Mouse (Mus musculus) heart, postnatal 10 days (tissue): Measurements from ENCODE around the gene Prr18. TPM values are rescaled to one million over a fixed set of nuclear protein-coding genes. Genes with fewer than 3 reads are reported as not detected.
"Not testable (repeated sequence)": the region's sequence is repeated elsewhere in the genome, so short reads cannot be mapped to it uniquely, and the experiment has no call there.

ENCODE experiments used
- DNase-seq, 2 experiments: peaks; one replicate each; pipeline ENCODE4 v3.0.0; 2021
- intact Hi-C: fragments of 180-260 bp; cut with DNase I; formaldehyde crosslinking; loops from one replicate; pipeline ENCODE4 v1.15.1; 2025
- total RNA-seq, 2 experiments: library from RNA; stranded (reverse); gene quantifications; 2 replicates each; pipeline ENCODE4 v1.2.3; 2021

Prr18 gene
- under 1 TPM; 0.10 to 0.31 TPM for total RNA-seq

DNA sequence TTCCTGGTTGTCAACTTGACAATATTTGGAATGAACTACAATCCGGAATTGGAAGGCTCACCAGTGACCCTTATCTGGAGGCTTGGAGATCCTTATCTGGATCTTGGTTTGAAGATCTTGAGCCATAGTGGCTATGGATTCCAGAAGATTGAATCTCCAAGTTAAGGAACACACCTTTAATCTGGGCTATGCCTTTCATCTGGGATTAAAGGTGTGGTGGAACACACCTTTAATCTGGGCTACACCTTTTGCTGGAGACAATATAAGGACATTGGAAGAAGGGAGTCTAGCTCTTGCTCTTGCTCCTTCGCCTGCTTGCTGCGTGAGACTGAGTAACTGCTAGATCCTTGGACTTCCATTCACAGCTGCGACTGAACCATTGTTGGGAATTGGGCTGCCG is at the start of gene Prr18:
Gene Prr18 (plus strand): TSS at position 301 of the 400 bp plus-strand sequence.
- intact Hi-C loops, DNase-seq: not testable (repeated sequence)

DNA sequence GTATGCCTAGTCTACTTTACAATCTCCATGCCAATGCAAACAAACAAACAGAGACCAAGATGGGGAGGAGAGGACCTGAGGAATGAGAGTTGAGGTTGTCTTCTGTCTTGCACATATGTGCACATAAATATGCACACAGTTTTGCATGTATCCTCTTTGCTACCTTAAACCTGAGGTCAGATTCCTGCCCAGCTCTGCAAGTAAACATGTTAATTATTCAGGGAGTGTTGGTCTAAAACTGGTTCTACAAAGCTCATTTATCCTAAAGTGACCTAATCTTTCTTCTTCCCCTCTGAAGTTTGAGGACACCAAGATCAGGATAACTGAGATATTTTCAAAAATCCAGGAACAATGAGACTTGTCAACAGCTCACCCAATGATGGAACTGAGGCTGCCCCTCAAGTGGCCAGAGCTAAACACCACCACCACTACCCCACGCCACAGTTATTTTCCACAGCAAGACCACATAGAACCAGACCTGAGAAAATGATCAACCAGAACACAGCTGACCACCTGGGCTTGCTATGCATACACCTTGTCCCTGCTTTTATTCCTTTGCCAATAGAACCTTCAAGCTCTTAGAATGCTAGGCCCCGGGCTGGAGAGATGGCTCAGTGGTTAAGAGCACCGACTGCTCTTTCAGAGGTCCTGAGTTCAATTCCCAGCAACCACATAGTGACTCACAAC is 47.1 kb upstream of the Prr18 start:
- intact Hi-C loops: no loop called here
- DNase-seq: no peak

DNA sequence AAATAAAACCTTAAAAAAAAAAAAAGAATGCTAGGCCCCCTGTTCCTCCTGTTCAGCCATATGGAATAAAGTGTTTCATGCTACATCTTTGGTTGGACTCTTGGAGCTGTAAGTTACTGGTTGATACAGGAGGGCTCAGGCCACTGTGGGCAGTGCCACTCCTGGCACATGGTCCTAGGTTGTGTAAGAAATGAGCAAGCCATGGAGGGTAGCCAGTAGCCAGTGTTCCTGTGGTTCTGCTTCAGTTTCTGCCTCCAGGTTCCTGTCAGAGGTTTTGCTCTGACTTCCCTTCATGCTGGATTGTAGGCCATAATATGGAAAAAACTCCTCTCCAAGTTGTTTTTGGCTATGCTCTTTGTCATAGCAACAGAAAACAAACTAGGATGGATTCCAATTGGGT is 46.5 kb upstream of the Prr18 start:
- intact Hi-C loops: no loop called here
- no peak for DNase-seq

DNA sequence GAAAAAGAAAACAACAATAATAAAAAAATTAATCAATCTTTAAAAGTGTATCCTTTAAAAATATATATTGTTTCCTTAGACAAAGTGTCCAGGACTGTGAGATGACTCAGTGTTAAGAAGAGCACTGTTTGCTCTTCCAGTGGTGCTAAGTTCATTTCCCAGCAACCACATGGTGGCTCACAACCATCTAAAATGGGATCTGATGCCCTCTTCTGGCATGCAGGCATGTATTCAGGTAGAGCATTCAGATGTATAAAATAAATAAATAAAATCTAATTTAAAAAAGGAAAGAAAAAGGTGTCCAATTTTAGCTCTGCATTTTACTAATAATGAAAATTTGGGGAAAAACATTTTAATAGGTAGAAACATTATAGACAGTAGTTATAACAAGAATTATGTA is 41.4 kb upstream of the Prr18 start:
- DNase-seq: no peak
- intact Hi-C loops: no loop called here

DNA sequence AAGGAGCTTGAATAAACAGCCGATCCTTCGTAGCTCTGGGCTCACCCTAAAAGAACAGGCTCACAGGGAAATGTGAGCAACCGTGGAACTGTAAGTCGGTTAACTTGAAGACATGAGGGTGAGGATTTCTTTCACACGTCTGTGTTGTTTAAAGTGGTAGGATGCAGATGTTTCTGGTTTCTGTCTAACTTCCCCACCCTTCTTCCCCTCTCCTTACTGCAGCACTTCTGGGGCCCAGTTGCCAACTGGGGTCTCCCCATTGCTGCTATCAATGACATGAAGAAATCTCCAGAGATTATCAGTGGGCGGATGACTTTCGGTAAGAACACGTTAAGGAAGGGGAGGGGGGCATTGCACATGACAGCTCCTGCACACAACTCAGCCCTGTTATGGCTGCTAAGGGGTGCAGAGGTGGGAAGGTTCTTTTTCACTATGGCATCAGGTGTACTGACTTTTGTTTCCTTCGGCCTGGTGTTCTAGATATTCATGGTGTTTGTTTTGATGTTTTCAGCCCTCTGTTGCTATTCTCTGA is 40.9 kb upstream of the Prr18 start:
- DNase-seq: no peak
- intact Hi-C loops: no loop called here

DNA sequence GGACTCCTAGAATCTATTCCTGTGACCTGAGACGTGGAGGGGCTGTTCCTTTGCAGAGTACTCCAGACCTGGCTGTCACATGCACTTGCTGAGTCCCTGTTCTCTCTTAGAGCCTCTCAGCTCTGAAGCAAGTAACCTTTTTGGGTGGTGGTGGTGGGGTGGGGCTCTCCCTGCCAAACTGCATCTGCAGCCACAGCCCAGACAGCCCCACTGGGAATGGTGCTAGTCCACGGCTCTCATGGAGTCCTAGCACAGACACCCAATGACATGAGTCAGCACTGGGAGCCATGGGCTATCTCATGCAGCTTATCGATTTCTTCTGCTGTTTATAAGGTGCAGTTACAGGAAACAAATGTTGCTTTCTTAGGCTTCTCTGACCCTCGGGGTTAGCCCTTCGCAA is 39.5 kb upstream of the Prr18 start:
- no peak for DNase-seq
- intact Hi-C loops: loop anchor here (2.0 kb wide), 1 partner anchor 33 kb away; no protein-coding TSS in a partner anchor

DNA sequence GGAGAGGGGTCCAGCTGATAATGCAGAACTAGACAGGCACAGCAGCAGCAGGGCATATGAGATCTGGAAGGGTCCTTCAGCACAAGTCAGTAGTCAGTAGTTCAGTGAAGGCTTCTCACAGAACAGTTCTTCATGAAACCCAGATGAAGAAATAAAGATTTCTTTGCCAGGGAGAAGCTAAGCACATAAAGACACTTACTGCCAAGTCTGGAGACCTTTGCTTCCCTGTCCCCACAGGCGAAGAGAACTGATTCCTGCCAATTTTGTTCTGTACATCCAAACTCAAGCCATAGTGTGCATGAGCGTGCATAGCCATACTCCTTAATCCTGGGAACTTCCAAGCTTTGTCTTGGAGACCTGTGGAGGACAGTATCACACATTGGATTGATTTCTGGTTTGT is 39.0 kb upstream of the Prr18 start:
- no peak for DNase-seq
- intact Hi-C loops: loop anchor here (2.0 kb wide), 1 partner anchor 33 kb away; no protein-coding TSS in a partner anchor

DNA sequence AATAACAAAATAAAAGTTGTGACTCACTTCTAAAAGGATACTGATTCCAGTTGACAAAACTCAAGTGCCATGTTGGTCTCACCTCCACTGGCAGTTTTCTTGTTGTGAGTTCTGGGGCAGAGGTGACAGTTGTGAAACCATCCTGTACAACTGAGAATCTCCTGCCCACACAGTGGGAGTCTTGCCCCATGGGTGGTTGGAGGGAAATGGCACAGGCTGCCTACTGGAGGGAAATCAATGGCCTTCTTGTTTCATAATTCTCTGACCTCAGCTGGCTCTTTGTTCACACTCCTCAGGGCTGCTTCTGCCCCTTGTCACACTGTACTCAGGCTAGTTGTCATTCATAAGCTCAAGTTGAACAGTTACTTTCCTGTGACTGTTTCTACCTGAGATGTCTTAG is 37.7 kb upstream of the Prr18 start:
- no peak for DNase-seq
- intact Hi-C loops: loop anchor here (2.0 kb wide), 1 partner anchor 35 kb away; no protein-coding TSS in a partner anchor

DNA sequence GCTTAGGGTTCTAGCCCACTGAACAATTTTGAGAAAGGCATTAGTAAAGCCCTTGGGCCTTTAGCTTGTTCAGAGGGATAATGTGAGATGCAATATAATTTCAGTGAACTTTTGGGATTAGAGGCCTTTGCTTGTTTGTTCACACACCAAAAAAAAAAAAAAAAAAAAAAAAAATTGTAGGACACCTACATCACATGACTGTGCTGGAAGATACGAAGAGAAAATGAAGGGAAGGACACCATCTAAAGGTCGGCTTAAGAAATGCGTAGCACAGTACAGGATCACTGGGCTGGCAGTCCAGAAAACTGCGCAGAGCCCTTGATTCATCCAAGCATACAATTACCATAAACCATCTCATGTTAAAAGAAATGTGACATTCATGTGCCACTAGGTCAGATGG is 35.7 kb upstream of the Prr18 start:
- intact Hi-C loops: no loop called here
- DNase-seq: no peak

DNA sequence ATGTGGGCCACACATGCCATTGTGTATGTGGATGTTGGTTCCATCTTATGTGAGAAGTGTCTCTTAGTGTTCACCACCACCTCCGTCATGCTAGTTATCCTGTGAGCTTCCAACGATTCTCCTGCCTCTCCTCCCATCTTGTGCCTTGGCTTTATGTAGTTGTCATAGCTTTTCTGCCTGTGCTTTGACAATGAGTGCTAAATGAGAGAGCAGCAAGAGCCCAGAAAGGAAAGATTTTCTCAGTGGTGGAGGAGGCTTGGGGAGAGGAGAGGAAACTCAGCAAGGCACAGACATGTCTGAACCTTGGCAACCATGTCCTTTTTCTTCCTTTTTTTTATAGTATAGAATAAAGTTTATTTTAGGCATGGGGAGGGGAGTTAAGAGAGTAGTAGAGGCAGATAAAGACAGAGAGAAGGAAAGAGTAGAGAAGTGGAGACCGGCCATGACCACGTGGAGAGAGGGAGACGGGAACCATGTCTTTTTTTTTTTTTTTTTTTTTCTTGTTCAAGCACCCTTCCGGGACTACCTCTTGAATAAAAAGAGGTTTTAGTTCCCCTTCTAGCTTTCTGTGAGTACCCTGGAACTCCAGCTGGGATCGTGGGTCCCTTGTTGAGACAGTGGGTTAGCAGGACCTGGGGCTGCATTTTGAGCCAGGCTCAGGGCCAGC is 34.4 kb upstream of the Prr18 start:
- DNase-seq: no peak
- intact Hi-C loops: no loop called here

DNA sequence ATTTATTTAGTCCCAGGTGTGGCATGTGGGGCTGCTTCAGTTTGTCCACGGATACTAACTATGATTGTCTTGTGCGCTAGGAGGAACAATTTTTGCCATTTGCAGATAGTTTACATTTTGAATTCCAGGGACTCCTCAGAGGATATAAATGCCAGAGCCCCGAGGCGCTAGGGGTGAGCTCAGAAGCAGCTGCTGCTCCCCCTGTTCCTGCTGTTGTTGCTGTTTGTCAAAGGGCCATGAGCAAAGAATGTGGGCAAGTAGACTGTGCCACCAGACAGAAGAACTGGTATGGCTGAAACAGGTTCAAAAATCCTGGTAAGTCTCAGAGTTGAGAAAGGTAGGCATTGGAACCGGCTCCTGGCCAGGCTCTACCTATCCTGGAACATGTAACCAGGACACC is 33.6 kb upstream of the Prr18 start:
- intact Hi-C loops: no loop called here
- no peak for DNase-seq

DNA sequence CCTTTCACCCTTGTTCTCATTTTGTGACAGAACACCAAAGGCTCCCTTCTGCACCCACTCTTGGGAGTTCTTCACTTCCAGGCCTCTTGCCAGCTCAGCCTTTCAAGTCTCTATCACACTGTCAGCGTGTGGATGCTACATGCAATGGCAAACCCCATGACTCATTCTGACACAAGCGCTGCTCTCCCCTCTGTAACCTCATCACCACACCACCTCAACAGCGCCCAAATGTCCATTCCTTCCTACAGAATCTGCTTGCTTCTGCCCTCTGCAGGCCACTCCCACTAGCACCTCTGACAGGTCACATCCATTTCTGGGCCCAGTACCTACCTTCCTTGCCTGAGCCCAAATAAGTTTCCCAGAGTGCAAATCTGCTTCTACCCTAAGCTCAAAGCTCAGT is 31.5 kb upstream of the Prr18 start:
- intact Hi-C loops: no loop called here
- DNase-seq: no peak

DNA sequence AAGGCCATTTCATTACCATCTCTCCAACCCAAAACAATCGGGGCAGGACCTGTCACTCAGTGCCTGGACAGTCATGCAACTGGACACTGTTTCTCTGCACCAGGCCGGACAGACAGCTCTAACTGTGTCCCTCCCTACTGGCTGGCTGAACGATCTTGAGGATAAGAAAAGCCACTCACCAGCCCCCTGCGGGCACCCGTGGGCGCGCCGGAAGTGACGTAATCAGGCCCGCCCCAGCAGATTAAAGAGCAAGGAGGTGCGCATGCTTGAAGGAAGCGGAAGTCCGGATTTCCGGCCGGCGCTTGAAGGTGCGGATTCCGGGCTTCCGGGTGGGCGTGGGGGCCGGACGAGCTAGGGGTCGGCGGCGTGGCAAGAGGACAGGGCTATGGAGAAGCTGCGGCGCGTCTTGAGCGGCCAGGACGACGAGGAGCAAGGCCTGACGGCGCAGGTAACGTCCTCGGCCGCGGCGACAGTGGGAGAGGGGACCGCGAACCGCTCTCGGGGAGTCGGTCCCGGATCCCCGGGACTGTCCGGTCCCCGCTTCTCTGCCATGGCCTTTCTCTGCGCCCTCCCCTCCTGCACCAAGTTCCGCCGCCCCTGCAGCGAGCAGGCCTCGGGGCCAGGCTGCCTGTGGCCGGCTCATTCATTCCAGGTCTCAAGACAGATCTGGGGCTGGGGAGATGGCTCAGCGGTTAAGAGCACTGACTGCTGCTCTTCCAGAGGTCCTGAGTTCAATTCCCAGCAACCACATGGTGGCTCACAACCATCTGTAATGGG is 26.2 kb upstream of the Prr18 start, which contains the start of gene Sft2d1:
Gene Sft2d1 (plus strand): TSS at position 265 of the 777 bp plus-strand sequence.
- intact Hi-C loops: no loop called here
- peak; percentile 95 to 97 for DNase-seq

DNA sequence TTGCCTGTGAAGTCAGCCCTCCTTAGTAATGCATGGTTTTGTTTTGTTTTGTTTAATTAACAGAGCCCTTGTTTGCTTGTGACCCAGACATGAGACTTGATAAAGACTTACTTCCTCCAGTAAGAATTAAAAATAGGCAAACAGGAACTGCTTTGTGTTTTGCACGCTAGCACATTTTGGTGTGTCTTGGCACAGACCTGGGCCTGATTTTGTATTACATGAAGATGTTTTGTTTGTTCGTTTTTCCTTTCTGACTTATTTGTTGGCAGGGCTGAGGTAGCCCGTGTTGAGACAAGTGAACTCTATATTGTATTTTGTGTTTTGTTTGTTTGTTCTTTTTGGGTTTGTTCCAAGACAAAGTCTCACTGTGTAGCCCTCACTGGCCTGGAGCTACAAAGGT is 25.5 kb upstream of the Prr18 start:
- peak in 1 of 2 experiments; percentile 18 for DNase-seq
- intact Hi-C loops: loop anchor here (2.0 kb wide), 1 partner anchor 59 kb away; no protein-coding TSS in a partner anchor

DNA sequence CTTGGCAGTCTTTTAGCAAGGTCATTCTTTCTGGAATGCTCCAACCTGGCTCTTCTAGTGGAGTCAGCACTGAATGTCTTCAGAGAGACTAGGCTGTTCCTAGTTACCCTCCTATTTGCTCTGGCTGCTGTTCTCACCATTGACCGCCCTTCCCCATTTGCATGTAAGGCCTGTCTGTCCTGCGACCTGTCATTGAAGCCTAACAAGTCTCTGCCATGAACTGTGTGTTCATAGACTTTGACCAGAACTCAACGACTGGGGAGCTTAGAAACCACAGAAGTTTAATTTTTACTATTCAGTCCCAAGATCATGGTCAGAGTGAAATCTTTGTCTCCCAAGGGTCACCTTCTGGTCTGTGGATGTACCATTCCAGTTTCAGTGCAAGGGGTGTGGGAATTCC is 23.3 kb upstream of the Prr18 start:
- intact Hi-C loops: loop anchor here (2.0 kb wide), 1 partner anchor 57 kb away; no protein-coding TSS in a partner anchor
- no peak for DNase-seq

DNA sequence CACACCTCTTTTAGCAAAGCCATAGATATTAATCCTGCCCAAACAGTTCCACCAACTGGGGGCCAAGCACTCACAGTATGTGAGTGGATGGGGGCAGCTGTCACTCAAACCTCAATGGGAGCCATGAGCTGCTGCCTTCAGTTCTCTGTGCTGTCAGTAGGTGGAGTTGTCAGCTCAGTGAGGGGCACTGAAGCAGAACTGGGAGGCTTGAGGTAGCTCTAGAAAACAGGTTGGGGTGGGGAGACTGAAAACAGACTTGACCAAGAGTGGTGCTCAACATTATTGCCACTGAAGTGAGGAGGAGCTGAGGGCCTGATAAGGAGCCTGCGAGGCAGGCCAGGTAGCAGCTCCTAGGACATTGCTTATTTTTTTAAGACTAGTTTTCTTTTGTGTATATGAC is 21.0 kb upstream of the Prr18 start:
- intact Hi-C loops: no loop called here
- no peak for DNase-seq

DNA sequence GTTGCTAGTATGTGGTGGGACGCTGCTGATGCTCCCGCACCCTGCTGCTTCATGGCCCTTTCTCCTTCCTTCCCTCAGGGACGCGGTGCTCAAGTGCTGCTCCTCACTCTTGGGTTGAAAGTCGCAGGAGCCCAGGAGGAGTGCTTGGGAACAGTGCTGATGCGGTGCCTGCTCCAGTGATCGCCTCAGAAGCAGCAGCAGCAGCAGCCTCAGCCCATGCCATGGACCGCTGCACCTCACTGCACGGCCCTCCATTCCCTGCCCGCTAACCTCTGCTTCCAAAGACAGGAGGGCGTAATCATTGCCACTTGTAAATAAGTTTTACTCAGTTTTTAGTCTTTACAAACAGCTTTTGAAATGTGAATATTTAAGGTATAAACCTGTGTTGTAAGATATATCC is 10.4 kb upstream of the Prr18 start:
- DNase-seq, intact Hi-C loops: not testable (repeated sequence)

DNA sequence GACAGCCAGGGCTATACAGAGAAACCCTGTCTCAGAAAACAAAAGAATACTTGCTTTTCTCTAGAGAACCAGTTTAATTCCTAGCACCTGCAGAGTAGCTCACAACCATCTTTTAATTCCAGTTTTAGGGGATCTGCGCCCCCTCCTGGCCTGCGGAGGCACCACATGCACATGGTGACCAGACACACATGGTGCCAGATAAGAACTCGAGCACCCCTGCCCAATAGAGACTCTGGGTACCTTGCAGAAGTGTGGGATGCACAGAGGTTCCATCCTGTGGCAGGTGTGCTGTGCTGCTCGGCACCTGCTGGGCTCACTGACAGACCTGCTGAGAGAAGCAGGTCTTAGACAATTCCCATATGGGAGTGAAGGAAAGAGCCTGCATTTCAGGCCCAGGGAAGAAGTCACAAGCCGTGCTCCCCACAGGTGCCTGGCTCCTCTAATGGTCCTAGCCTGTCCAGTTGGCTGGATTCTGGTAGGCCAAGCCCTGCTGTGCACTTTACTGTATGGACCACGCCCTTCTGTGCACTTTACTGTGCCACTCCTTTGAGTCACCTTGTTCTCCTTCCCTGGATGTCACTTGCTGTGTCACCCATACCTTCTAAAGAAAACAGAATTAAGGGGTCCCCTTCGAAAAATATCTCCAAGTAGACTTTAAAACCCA is 8.6 kb upstream of the Prr18 start:
- intact Hi-C loops: no loop called here
- DNase-seq: peak in 1 of 2 experiments; percentile 21

DNA sequence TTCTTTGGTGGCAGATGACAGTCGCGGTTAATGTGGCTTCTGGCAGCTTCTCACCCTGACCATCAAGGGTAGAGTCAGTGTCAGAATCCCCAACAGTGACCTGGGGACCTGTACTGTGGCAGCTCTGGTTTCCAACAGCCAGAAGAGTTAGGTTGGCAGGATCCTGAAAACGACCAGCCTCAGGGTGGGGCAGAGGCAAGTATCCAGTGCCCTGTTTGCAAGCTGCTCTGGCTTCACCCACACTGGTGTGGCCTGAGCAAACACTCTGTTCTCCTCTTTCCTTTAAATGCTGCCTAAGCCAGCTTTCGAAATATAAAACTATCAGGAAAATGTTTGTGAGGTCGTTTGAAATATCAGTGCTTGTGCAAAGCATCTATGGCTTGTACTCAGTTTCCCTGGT is 6.7 kb upstream of the Prr18 start:
- no peak for DNase-seq
- intact Hi-C loops: no loop called here

DNA sequence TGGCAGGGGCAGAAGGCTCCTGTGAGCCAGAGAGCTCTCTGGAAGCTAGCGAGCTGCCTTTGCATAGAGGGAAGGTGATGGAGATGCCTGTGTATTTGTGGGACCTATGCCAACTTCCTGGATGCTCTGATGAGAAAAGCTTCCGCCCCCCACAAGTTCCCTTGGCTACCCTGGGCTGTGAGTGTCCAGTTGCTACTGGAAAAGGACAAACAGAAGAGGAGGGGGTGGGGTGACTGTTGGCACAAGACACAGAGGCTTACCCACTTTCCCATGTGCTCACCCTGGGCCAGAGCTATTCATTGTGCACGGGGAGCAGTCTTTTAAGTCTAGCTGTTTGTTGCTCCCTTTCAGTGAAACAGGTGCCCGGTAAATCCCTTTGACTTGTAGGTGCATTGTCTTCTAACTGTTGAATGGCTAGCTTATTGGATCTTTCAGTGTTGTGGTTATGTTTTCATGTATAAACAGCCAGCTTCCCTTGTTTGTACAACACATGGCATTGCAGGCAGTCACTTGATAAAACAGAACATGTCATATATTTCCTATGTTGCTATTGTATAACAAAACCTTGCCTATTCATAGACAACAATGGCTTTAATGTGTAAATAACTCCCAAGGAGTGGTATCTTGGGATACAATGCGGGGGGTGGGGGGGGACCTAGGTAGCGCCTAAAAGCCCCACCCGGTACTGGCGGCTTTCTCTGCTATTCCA is 2.6 kb downstream of the Prr18 start:
- DNase-seq: peak in 1 of 2 experiments; percentile 8
- intact Hi-C loops: no loop called here
